Mouse (Mus musculus): ENCODE results near the gene Ttll3.

Gene Ttll3

GRCm38 (mm10) chr6:113388960-113389359, at the start of gene Ttll3:
TSS of gene Ttll3 (plus strand) at chr6:113389260.
- no peak for DNase-seq

GRCm38 (mm10) chr6:113341574-113341973, 47.5 kb upstream of the Ttll3 start:
- DNase-seq, result no peak

- DNase-seq, result no peak
Observed at GRCm38 (mm10) chr6:113342297-113342696, 46.8 kb upstream of the Ttll3 start.

GRCm38 (mm10) chr6:113343177-113344092, 45.6 kb upstream of the Ttll3 start, which contains the start of gene Camk1:
TSS of gene Camk1 (minus strand) at chr6:113343984.
- DNase-seq, result peak; percentile 83 to 92

GRCm38 (mm10) chr6:113344321-113344720, 44.7 kb upstream of the Ttll3 start:
- DNase-seq, result peak; percentile 98

- no peak for DNase-seq
Observed at GRCm38 (mm10) chr6:113346897-113347296, 42.2 kb upstream of the Ttll3 start.

- no peak for DNase-seq
Observed at GRCm38 (mm10) chr6:113350538-113350937, 38.5 kb upstream of the Ttll3 start.

GRCm38 (mm10) chr6:113351161-113351560, 37.9 kb upstream of the Ttll3 start:
- DNase-seq, result no peak

- no peak for DNase-seq
Observed at GRCm38 (mm10) chr6:113351653-113352052, 37.4 kb upstream of the Ttll3 start.

- no peak for DNase-seq
Observed at GRCm38 (mm10) chr6:113352820-113353219, 36.2 kb upstream of the Ttll3 start.

- DNase-seq, result no peak
Observed at GRCm38 (mm10) chr6:113353696-113354095, 35.4 kb upstream of the Ttll3 start.

GRCm38 (mm10) chr6:113361476-113361875, 27.6 kb upstream of the Ttll3 start:
- no peak for DNase-seq

- DNase-seq, result no peak
Observed at GRCm38 (mm10) chr6:113362241-113362640, 26.8 kb upstream of the Ttll3 start.

GRCm38 (mm10) chr6:113364518-113365135, 24.4 kb upstream of the Ttll3 start:
- DNase-seq, result no peak

GRCm38 (mm10) chr6:113366639-113367038, 22.4 kb upstream of the Ttll3 start:
- no peak for DNase-seq

- no peak for DNase-seq
Observed at GRCm38 (mm10) chr6:113367574-113367973, 21.5 kb upstream of the Ttll3 start.

GRCm38 (mm10) chr6:113368124-113368523, 20.9 kb upstream of the Ttll3 start:
- no peak for DNase-seq

GRCm38 (mm10) chr6:113368577-113368976, 20.5 kb upstream of the Ttll3 start:
- no peak for DNase-seq

GRCm38 (mm10) chr6:113370194-113370929, 18.7 kb upstream of the Ttll3 start:
- DNase-seq, result peak in 1 of 2 experiments; percentile 24

- DNase-seq, result no peak
Observed at GRCm38 (mm10) chr6:113373491-113373890, 15.6 kb upstream of the Ttll3 start.

- no peak for DNase-seq
Observed at GRCm38 (mm10) chr6:113377172-113377495, 11.9 kb upstream of the Ttll3 start.

GRCm38 (mm10) chr6:113377496-113378385, 11.3 kb upstream of the Ttll3 start, which contains the start of the genes Tada3 and Arpc4:
TSS of gene Tada3 (minus strand) at chr6:113377883.
TSS of gene Arpc4 (plus strand) at chr6:113378115.
- DNase-seq, result peak; percentile 92 to 97

Data from kidney, postnatal 25 days (tissue).